Mouse (Mus musculus): ENCODE data around the gene Ube2e2.
"Not testable (repeated sequence)": the region's sequence is repeated elsewhere in the genome, so short reads cannot be mapped to it uniquely, and the experiment has no call there.

The Ube2e2 gene

DNA sequence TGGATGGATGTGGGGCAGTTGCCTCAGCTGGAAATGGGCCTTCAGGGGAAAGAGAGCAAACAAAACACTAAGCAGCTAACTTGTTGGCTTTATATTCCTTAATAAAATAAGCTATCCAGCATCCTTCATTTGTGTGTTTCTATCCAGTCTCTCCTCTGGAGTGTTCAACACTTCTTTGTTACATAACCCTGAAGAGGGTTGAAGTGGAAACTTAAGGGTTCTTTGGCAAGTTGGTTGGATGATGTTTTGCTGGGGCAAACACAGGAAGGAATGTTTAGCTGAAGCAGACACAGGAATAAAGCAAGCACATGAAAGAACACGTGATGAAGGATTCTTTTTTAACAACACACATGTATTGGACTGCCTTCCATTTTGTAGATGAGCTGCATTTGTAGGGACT lies 256.3 kb downstream of the Ube2e2 start:
- DNase-seq (ENCODE audit: low spot score): no peak

DNA sequence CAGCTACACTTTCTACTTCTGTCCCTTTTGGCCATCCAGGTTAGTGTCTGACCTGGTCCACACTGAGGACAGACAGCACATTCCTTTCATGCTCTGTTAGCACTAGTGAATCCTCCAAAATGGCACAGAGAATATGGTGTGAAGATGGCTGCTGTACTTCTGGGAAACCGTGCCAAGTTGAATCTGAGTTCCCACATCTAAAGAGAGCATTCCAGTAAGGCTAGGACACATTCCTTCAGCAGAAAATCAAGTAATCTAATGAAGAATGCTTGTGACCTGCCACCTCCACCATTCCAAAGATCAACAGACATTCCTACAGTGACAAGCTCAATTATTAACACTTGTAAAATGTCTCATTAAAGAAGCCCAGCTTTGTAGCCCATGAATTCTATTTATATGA lies 265.9 kb downstream of the Ube2e2 start:
- DNase-seq (ENCODE audit: low spot score): no peak

DNA sequence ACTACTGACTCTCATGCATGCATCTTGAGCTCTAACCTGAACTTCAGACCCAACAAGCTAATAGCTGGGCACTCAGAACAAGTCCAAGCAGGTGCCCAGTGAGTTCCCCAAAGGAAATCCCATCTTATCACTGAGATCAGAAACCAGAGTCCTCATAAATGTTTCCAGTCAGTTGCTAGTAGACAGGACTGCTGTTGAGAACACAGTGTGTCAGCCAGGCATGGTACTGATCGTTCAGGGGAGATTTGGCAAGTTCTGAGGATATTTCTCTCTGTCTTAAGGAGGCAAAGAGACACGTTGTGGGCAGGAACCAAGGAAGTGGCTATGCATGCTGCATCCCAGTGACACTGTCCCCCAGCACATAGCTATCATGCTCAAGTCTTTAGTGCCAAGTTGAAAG lies 275.5 kb downstream of the Ube2e2 start:
- no peak for DNase-seq (ENCODE audit: low spot score)

DNA sequence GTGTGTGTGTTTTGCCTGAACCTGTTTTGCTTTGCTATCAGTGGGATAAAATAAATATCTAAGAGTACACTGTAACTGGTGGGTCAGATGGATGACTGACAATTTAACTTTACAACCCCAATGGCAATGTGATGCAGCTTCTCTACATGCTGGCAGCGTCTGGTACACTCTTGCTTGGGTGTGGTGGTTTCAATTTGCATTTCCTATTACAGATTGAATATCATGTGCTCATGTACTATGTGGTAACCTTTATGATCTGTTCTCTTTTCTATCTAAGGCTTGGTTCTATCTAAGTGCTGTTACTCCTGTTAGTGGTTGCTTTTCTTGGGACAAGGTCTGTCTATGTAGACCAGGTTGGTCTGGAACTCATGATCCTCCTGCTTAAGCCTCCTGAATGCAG lies 292.1 kb downstream of the Ube2e2 start:
- no peak for DNase-seq (ENCODE audit: low spot score)

DNA sequence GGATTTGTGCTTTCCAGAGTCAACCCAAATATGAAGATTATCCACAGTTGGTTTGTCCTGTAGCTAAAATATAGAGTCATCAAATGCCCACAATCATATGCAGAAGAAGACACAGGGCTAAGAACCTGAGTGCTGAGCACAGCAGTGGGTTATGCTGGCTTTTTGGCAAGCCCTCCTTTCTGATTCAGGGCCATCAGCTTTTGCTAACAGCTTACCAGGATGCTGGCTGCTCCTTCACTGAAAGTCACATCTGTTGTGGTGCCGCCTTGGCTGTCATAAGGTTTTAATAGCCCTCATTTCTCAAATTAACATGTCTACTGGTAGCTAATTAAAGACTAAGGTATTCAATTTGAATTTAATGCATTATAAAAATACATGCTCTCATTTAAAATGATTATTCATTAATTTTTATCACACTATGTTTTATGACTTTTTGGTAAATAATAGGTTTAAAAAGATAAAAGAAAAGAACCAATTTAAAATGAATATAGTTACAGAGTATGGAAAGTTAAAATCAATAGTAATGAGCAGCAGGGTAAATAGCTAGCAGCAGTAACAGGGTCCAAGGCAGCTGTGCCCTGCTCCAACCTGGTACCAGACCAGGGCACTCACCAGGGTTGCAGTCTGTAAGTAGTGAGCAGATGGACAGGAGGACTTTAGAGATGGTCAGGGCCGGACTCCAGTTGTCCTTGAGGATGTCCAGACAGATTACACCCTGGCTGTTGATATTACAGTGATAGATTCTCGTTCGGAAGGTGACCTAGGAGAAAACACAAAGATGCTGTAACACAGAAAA lies 307.6 kb downstream of the Ube2e2 start:
- DNase-seq (ENCODE audit: low spot score): no peak

DNA sequence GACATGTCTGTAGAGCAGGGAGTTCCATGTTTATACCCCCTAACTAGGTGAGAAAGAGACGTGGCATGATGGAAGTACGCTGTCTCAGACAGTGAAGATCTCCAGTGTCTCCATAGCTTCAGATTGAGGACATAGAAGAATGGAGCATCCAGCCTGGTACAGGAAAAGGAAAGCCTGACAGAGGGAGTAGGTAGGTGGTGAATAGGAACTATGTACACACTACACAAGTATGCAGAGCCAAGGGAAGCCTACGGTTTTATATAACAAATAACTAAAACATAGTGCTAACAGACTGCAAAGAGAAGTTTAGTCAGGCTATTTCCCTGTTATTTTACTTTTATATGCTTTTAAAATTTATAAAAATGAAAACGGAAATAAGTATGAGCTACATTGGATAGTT lies 312.3 kb downstream of the Ube2e2 start:
- DNase-seq (ENCODE audit: low spot score): no peak

DNA sequence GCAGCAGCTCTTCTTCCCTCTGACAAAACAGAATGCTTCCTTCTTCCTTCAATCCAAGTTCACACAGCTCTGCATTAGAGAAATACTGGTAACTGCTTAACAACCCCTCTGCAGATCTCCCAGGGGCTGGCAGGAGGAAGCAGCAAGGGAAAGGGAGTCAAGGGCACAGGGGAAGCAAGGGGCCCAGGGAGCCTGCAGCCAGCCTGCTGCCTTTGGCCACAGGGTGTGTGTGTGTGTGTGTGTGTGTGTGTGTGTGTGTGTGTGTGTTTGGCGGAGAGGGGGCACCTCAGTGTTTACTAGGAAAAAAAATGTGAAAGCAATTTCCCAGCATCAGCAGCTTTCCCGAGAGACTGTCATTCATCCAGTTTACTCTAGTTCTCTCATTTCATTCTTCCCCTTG lies 319.3 kb downstream of the Ube2e2 start:
- DNase-seq (ENCODE audit: low spot score): no peak

DNA sequence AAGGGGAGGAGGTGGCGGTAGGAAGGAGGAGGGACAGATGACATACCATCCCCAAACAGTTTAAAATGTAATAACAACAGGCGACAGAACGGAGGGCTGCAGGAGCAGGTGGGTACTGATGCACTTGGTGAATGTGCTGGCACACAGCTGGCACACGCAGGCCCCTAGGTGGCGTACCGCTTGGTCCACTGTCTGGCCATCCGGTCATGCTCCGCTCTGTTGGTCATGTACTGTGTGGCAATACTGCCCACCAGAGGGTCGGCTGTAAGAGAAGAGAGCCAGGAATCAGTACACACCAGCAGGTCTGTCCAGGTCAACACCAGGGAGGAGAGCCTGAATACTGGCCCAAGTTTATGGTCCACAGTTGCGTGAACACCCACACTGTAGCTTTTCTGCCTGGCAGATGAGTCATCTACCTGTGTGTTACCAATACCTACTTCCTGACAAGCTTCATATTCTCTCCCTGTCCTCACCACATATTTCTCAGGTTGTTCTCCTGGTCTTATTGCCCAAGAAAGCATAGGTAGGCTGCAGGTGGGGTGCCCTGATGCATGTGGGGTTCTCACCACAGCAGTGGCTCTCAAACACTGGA lies 319.8 kb downstream of the Ube2e2 start:
- DNase-seq (ENCODE audit: low spot score): no peak

DNA sequence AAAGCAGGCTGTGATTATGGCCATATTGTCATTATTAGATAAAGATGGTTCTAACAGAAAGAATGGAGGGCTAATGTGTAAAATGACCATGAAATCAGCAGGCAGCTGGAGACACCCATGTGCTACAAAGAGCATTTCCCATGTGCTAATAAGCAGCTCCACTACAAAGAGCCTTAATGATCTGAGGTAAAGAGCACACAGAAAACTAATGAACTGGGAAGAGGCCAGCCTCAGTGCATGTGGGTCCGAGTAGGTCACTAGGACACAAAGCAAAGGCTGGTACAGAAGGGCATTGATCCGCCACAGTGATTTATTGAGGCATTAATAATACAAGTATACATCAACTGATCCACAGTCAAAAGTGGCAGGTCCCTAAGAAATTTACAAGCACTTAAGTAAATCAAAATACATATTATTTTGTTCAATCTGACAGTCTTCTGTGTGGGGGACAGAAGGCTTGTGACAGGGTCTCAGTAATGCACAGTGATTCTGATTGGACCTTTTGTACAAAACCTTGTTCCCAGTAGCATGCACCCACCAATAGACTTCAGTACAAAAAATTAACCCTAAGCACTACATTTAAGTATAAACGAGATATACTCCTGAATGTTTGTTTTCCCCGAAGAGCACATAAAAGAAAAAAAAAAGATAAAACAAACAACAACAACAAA lies 320.6 kb downstream of the Ube2e2 start:
- DNase-seq (ENCODE audit: low spot score): no peak

DNA sequence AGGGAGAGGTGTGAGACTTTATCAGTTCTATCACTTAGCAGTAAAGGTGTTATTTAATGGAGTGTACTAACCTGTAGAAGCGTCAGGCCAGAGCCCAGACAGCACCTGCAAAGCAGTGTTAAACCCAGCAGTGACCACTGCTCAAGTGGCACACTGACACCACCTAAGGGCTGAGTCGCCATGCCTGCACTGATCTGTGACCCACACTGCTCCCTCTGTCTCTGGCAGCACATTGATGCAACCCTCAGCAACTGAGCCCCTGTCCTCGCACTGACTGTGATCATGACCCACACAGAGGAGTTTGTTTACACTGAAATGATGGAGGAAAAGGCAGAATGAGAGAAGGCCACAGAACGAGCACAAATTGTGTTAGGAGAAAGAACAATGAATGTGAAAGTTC lies 321.2 kb downstream of the Ube2e2 start:
- no peak for DNase-seq (ENCODE audit: low spot score)

DNA sequence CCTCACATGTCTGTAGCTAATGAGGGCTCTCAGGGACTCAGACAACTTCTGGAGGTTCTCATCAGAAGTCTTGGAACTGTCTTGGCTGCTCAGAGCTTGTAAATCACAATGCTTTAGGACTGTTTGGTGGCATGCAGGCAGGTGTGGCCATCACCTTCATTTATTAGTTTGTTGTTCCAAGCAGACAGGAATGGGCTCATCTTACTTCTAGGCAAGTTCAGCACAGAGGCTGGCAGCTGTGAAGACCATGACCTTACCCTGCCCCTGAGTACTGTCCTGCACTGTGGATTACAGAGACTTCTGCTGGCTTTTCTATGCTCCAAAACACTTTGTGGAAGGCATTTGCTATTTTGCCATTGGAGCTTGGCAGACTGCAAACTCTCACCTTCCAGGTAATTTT lies 324.5 kb downstream of the Ube2e2 start:
- no peak for DNase-seq (ENCODE audit: low spot score)

DNA sequence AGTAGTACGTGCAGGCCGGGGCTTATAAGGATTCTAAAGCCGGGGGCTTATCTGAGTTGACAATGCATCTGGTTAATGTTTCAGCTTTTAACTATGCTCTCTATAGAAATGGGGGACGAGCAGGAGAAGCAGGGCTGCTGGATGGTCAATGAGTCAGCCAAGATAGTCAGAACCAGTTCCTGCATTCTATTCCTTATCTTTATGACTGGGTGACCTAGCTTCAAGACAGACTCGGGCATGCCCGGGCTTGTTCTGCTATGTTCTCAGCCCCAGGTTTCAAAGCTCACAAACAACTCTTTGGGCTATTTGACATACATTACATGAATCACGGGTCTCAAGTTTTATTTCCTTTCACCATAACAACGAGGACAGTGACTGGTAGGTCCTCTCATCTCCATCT lies 329.1 kb downstream of the Ube2e2 start:
- DNase-seq (ENCODE audit: low spot score): not testable (repeated sequence)

DNA sequence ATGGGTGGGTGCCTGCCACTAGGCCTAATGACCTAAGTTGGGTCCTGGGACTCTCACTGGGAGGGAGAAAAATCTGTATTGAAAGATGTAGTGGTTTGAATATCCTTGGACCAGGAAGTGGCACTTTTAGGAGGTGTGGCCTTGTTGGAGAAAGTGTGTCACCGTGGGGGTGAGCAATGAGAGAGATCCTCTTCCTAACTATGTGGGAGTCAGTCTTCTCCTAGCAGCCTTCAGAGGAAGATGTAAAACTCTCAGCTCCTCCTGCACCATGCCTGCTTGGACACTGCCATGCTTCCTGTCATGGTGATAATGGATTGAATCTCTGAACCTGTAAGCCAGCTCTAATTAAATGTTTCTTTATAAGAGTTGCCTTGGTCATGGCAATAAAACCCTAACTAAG lies 338.8 kb downstream of the Ube2e2 start:
- DNase-seq (ENCODE audit: low spot score): no peak

DNA sequence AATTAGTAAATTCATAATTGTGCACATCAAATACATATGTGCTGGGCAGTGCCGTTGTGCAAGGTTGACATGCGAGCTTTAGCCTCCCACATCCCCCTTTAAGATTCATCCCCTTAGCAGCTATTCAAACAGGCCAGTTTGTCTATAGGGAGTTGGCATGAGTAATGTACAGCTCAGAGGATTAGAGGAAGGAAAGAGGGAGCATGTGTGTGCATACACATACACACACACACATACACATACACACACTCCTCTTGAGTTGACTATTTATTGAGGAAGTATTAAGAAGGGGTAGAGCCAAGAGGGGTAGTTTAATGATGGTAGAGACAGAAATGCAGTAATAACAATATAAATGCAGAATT lies 339.5 kb downstream of the Ube2e2 start:
- no peak for DNase-seq (ENCODE audit: low spot score)

DNA sequence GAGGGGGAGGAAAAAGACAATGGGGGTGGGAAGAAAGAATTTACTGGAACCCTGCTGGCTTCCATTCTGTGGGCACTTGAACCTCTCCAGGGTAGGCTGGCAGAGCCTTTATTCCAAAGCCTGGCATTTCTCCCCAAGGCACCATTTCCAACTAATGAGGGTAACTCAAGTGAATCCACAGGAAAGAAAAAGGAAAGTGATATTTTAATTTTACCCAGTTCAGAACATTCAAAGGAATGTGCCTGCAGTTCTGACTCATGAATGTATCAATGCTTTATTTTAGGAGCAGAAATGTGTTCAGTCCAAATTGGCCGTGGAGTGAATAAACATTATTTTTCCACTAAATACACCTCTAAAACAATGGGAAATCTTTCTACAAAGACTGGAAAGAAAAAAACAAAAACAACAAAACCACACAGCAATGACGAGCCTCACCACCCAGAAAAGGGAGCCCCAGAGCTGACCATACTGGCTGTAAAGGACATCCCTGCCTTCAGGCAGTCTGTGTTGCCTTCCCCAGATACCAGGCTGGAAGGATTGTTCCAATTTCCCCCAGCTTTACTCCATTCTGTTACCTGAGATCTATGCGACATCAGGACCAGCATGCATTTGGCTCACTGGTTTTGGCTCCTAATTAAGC lies 340.0 kb downstream of the Ube2e2 start:
- DNase-seq (ENCODE audit: low spot score): peak; percentile 33

DNA sequence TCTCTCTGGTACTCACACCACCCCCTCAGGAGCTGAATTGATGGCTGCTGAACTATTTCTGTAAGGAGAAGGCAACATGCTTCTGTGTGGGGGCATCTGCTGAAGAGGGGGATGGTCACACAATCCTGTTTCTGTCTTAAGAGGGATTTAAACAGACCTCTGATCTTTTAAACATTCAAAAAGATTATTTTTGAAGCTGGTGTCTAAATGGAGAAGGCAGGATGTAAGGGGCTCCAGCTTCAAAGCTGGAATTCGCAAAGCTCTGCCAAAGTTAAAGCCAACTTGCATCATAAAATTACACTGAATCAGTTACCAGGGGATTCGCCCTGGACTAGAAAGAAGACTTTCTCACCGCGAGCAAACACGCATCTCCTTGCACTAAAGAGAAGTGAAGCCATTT lies 346.5 kb downstream of the Ube2e2 start:
- DNase-seq (ENCODE audit: low spot score): peak; percentile 16

DNA sequence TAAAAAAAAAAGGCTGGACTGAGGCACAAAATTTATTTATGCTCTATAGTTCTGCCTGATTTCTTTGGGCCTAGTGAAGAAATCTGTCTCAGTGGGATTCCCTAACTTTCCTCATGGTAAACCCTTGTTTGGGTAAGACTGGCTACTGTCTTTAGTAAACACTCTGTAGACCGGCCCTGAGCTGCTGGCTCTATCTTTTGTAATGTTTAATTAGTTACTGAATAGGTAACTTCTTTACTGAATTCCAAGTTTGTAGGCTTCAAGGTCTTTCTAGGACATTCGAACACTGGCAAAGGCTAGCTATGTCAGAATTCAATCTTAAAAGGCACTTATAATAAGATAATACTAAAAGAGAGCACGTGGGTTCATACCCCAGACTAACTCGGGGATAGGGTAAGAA lies 355.0 kb downstream of the Ube2e2 start:
- not testable (repeated sequence) for DNase-seq (ENCODE audit: low spot score)

DNA sequence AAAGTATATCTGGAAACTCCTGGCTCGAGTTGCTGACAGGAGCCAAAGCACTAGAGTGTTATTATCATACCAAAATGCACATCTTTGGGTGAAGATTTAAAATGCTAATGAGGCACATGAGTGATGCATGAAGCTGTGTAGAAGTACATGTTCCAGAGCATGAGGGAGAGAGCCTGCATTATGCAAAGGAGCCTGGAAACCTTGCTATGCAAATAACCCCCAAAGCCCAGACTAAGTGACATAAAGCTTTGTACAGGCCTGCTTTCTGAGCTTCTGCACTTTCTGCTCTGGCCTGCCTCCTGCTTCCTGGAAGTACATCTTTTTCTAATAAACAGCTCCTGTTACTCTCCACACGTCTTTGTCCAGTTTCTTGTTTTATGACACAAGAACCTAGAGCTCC lies 363.2 kb downstream of the Ube2e2 start:
- DNase-seq (ENCODE audit: low spot score): no peak

DNA sequence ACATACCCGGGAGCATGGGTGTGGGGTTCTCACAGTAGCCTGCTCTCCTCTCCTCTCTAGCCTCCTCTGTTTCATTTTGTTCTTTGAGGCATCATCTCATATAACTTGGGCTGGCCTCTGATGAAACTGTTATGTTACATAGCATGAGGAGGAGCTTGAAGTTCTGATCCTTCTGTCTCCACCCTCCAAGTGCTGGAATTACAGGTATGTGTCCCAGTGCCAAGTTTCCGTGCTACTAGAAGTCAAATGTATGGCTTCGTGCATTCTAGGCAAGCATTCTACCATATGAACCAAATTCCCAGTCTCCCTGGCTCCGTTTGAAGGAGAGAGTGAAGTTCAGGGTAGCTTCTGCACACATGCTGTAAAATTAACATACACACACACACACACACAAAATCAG lies 363.6 kb downstream of the Ube2e2 start:
- no peak for DNase-seq (ENCODE audit: low spot score)
